Mouse (Mus musculus) cortical plate, adult 2 months (tissue): ENCODE measurements around the gene Itk.

Experiments used
- CTCF ChIP-seq: fragments of 200-500 bp; IDR thresholded peaks from 2 replicates; pipeline ENCODE4 v1.5.1; 2011; ENCODE audit warnings: mild to moderate bottlenecking, control low read depth, low read length; ENCODE audit not compliant: insufficient read depth; ENCODE audit errors: extremely low read depth
- POLR2A ChIP-seq: fragments of 200-500 bp; IDR thresholded peaks from 2 replicates; pipeline ENCODE4 v1.6.1; 2011; ENCODE audit warnings: mild to moderate bottlenecking, low read length, control low read depth; ENCODE audit not compliant: insufficient read depth; ENCODE audit errors: extremely low read depth

DNA sequence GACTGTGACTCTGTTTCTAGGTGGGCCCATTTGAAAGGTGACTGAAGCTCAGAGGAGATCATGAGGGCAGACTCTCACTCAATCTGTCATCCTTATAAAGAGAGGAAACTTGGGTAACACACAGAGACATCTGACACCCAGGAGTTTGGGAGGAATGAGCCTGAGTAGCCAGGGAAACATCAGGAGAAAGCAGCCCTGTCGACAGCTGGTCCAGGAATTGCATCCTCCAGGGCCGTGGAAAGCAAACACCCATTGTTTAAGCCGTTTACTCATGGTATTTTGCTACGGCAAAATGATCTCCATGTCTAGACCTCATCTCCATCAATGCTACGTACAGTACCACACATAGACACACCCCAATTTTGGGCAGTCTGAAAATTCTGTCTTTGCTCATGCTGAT lies 101.2 kb downstream of the Itk start:
- TF ChIP-seq POLR2A (no peak), CTCF (no peak)
